Mouse (Mus musculus) olfactory bulb, adult 2 months (tissue): Measurements from ENCODE around the gene Tmem185a. TPM values are rescaled to one million over a fixed set of nuclear protein-coding genes. Genes with fewer than 3 reads are reported as not detected.
A peak's percentile ranks its signal among the peaks of the same experiment; 100 is the strongest.
"Not testable (repeated sequence)": the region's sequence is repeated elsewhere in the genome, so short reads cannot be mapped to it uniquely, and the experiment has no call there.

Experiments used
- H3K27ac ChIP-seq: fragments of 200-500 bp; 2 replicates; pipeline ENCODE4 v1.5.1; 2012; ENCODE audit warnings: low read depth, low read length; ENCODE audit not compliant: insufficient read depth
- H3K4me1 ChIP-seq: fragments of 200-500 bp; 2 replicates; pipeline ENCODE4 v1.6.1; 2012; ENCODE audit warnings: low read length; ENCODE audit not compliant: control insufficient read depth, insufficient read depth
- H3K4me3 ChIP-seq: fragments of 200-500 bp; 2 replicates; pipeline ENCODE4 v1.5.1; 2012; ENCODE audit warnings: mild to moderate bottlenecking, low read depth, low read length, moderate library complexity; ENCODE audit not compliant: insufficient read depth
- CTCF ChIP-seq: fragments of 200-500 bp; IDR thresholded peaks from 2 replicates; pipeline ENCODE4 v1.5.1; 2012; ENCODE audit warnings: low read depth, mild to moderate bottlenecking, low read length, moderate library complexity; ENCODE audit not compliant: insufficient read depth
- POLR2A ChIP-seq: fragments of 200-500 bp; IDR thresholded peaks from 2 replicates; pipeline ENCODE4 v1.6.1; 2012; ENCODE audit warnings: mild to moderate bottlenecking, low read depth, low read length, moderate library complexity; ENCODE audit not compliant: insufficient read depth
- WGBS: fragments of 180-500 bp; shearing (Covaris S2); methylation state at CpG from one replicate; pipeline ENCODE4 v1.1.7; 2018; 5-methylcytosine and 5-hydroxymethylcytosine counted together
- polyA plus RNA-seq: library from polyadenylated mRNA; stranded (reverse); fragments of >200 nt; gene quantifications from 2 replicates; pipeline ENCODE4 v1.2.4, GENCODE M21; 2012; ENCODE audit warnings: low replicate concordance; ENCODE audit not compliant: missing spikeins, insufficient read depth, insufficient read length

The Tmem185a gene
- polyA plus RNA-seq: not detected in 2 replicates

- peak within 1 kb of the TSS; percentile 89 for H3K4me3 ChIP-seq
- 17% methylated on average over 42 of the region's 42 CpGs for WGBS
- peak within 1 kb of the TSS; percentile 96 for H3K27ac ChIP-seq
- H3K4me1 ChIP-seq: no peaks in the 10 kb centered on the region
- TF ChIP-seq CTCF: no peak
- TF ChIP-seq POLR2A: 0 out of 2 replicates have a peak, but pooled peaks have one; percentile 24
Measured at GRCm38 (mm10) chrX:70476792-70477776, at the start of gene Tmem185a. Gene Tmem185a, minus strand, starts transcription at chrX:70477180.

GRCm38 (mm10) chrX:70514413-70514812 lies 37.4 kb upstream of the Tmem185a start:
- H3K27ac ChIP-seq, H3K4me3 ChIP-seq, H3K4me1 ChIP-seq: not testable (repeated sequence)
- WGBS: 56% methylated on average over 3 of the region's 3 CpGs

GRCm38 (mm10) chrX:70487328-70487727 lies 10.3 kb upstream of the Tmem185a start:
- H3K4me3 ChIP-seq, H3K27ac ChIP-seq, H3K4me1 ChIP-seq: not testable (repeated sequence)
- WGBS: no CpG with 5 or more reads among the region's 1 CpGs

GRCm38 (mm10) chrX:70482154-70482553 lies 5.2 kb upstream of the Tmem185a start:
- Histone ChIP-seq H3K4me1 (no peaks in the 10 kb centered on the region), H3K27ac (no peak overlapping the region), H3K4me3 (no peak overlapping the region)
- TF ChIP-seq CTCF (no peak), POLR2A (no peak)
- WGBS: 71% methylated on average over 2 of the region's 2 CpGs

GRCm38 (mm10) chrX:70478701-70479100 lies 1.7 kb upstream of the Tmem185a start:
- H3K4me3 ChIP-seq: no peak overlapping the region
- WGBS: 53% methylated on average over 5 of the region's 5 CpGs
- H3K4me1 ChIP-seq: no peaks in the 10 kb centered on the region
- no peak overlapping the region for H3K27ac ChIP-seq
- TF ChIP-seq POLR2A (no peak), CTCF (no peak)

- no peak overlapping the region for H3K27ac ChIP-seq
- H3K4me1 ChIP-seq: no peaks in the 10 kb centered on the region
- no peak overlapping the region for H3K4me3 ChIP-seq
- WGBS: 51% methylated on average over 3 of the region's 3 CpGs
- TF ChIP-seq CTCF (no peak), POLR2A (no peak)
Measured at GRCm38 (mm10) chrX:70475215-70475765, 1.7 kb downstream of the Tmem185a start.

- Histone ChIP-seq H3K4me1 (no peaks in the 10 kb centered on the region), H3K27ac (no peak overlapping the region), H3K4me3 (no peak overlapping the region)
- WGBS: 71% methylated on average over 1 of the region's 1 CpGs
- no peak for TF ChIP-seq CTCF
- no peak for TF ChIP-seq POLR2A
Measured at GRCm38 (mm10) chrX:70466897-70467296, 10.1 kb downstream of the Tmem185a start.

- H3K4me1 ChIP-seq: no peaks in the 10 kb centered on the region
Measured at GRCm38 (mm10) chrX:70465489-70465888, 11.5 kb downstream of the Tmem185a start.

GRCm38 (mm10) chrX:70463621-70464020 lies 13.4 kb downstream of the Tmem185a start:
- Histone ChIP-seq H3K4me3 (no peak overlapping the region), H3K27ac (no peak overlapping the region), H3K4me1 (no peaks in the 10 kb centered on the region)
- TF ChIP-seq CTCF (no peak), POLR2A (no peak)
- 75% methylated on average over 5 of the region's 5 CpGs for WGBS

More at GRCm38 (mm10) chrX:70465489-70465888, 11.5 kb downstream of the Tmem185a start:
- WGBS: 60% methylated on average over 2 of the region's 2 CpGs
- H3K27ac ChIP-seq: no peak overlapping the region
- TF ChIP-seq CTCF: no peak
- no peak for TF ChIP-seq POLR2A
- H3K4me3 ChIP-seq: no peak overlapping the region

- not testable (repeated sequence) for H3K27ac ChIP-seq, H3K4me3 ChIP-seq, H3K4me1 ChIP-seq
- WGBS: no CpG with 5 or more reads among the region's 1 CpGs
Measured at GRCm38 (mm10) chrX:70452359-70452758, 24.6 kb downstream of the Tmem185a start.

GRCm38 (mm10) chrX:70425473-70425872 lies 51.5 kb downstream of the Tmem185a start:
- H3K27ac ChIP-seq, H3K4me3 ChIP-seq, H3K4me1 ChIP-seq: not testable (repeated sequence)
- WGBS: 56% methylated on average over 3 of the region's 3 CpGs
